Mouse (Mus musculus) spleen, adult 18-20 months (tissue): ENCODE results near the gene Atg9b.

ENCODE experiments used
- DNase-seq, 2 experiments: peaks; one replicate each; pipeline ENCODE4 v3.0.0; 2022; ENCODE audit warnings: mixed read lengths in 2 of 2

Gene Atg9b

GRCm38 (mm10) chr5:24348128-24348527, 43.8 kb downstream of the Atg9b start:
- DNase-seq, result peak; percentile 54 to 71

GRCm38 (mm10) chr5:24347186-24347875, 44.6 kb downstream of the Atg9b start:
- no peak for DNase-seq

GRCm38 (mm10) chr5:24346313-24346712, 45.6 kb downstream of the Atg9b start:
- no peak for DNase-seq

GRCm38 (mm10) chr5:24344477-24345051, 47.4 kb downstream of the Atg9b start:
- DNase-seq, result no peak

- DNase-seq, result no peak
Measured at GRCm38 (mm10) chr5:24343977-24344436, 47.9 kb downstream of the Atg9b start.

- no peak for DNase-seq
Measured at GRCm38 (mm10) chr5:24343379-24343778, 48.6 kb downstream of the Atg9b start.

GRCm38 (mm10) chr5:24342966-24343365, 49.0 kb downstream of the Atg9b start:
- DNase-seq, result no peak

GRCm38 (mm10) chr5:24342205-24342963, 49.6 kb downstream of the Atg9b start:
- no peak for DNase-seq

GRCm38 (mm10) chr5:24337821-24338220, 54.1 kb downstream of the Atg9b start:
- DNase-seq, result no peak

- no peak for DNase-seq
Measured at GRCm38 (mm10) chr5:24337366-24337765, 54.6 kb downstream of the Atg9b start.

GRCm38 (mm10) chr5:24335888-24336511, 55.9 kb downstream of the Atg9b start:
- no peak for DNase-seq

GRCm38 (mm10) chr5:24334749-24335148, 57.2 kb downstream of the Atg9b start:
- no peak for DNase-seq
